Mouse (Mus musculus) embryo, embryonic 10 days (tissue): ENCODE data around the gene Tmem243.
"Not testable (repeated sequence)": the region's sequence is repeated elsewhere in the genome, so short reads cannot be mapped to it uniquely, and the experiment has no call there.

Experiments
- DNase-seq: peaks from one replicate; pipeline ENCODE4 v3.0.0-alpha.2; 2015; ENCODE audit warnings: low spot score

Gene Tmem243

GRCm38 (mm10) chr5:9107296-9108089 lies 7.0 kb downstream of the Tmem243 start:
- no peak for DNase-seq

- no peak for DNase-seq
These were observed 8.0 kb downstream of the Tmem243 start for GRCm38 (mm10) chr5:9108490-9108889.

GRCm38 (mm10) chr5:9109582-9109981 lies 9.1 kb downstream of the Tmem243 start:
- DNase-seq = no peak

- DNase-seq = no peak
These were observed 10.8 kb downstream of the Tmem243 start for GRCm38 (mm10) chr5:9111285-9111684.

GRCm38 (mm10) chr5:9111759-9112158 lies 11.3 kb downstream of the Tmem243 start:
- DNase-seq = peak; percentile 82

- peak; percentile 7 for DNase-seq
These were observed 13.7 kb downstream of the Tmem243 start for GRCm38 (mm10) chr5:9114162-9114561.

GRCm38 (mm10) chr5:9124134-9124533 lies 23.7 kb downstream of the Tmem243 start:
- DNase-seq = no peak

GRCm38 (mm10) chr5:9128566-9128965 lies 28.1 kb downstream of the Tmem243 start:
- DNase-seq = no peak

- DNase-seq = no peak
These were observed 31.3 kb downstream of the Tmem243 start for GRCm38 (mm10) chr5:9131786-9132185.

GRCm38 (mm10) chr5:9135588-9135987 lies 35.1 kb downstream of the Tmem243 start:
- DNase-seq = no peak

GRCm38 (mm10) chr5:9140724-9141123 lies 40.3 kb downstream of the Tmem243 start:
- no peak for DNase-seq

GRCm38 (mm10) chr5:9142376-9142775 lies 41.9 kb downstream of the Tmem243 start:
- DNase-seq = no peak

GRCm38 (mm10) chr5:9149273-9149850 lies 48.9 kb downstream of the Tmem243 start:
- no peak for DNase-seq

GRCm38 (mm10) chr5:9156746-9157145 lies 56.3 kb downstream of the Tmem243 start:
- DNase-seq = no peak

- no peak for DNase-seq
These were observed 56.9 kb downstream of the Tmem243 start for GRCm38 (mm10) chr5:9157336-9157735.

GRCm38 (mm10) chr5:9160831-9161455 lies 60.5 kb downstream of the Tmem243 start:
- DNase-seq = peak; percentile 52

GRCm38 (mm10) chr5:9161456-9162041 lies 61.1 kb downstream of the Tmem243 start, which contains the start of gene Dmtf1:
Dmtf1 (minus strand) TSS chr5:9161776.
- DNase-seq = peak; percentile 91

GRCm38 (mm10) chr5:9162088-9162487 lies 61.6 kb downstream of the Tmem243 start:
- peak; percentile 36 for DNase-seq

- no peak for DNase-seq
These were observed 62.9 kb downstream of the Tmem243 start for GRCm38 (mm10) chr5:9163411-9163810.

GRCm38 (mm10) chr5:9165151-9165550 lies 64.7 kb downstream of the Tmem243 start:
- not testable (repeated sequence) for DNase-seq

GRCm38 (mm10) chr5:9166366-9166765 lies 65.9 kb downstream of the Tmem243 start:
- DNase-seq = no peak

GRCm38 (mm10) chr5:9169328-9170005 lies 69.0 kb downstream of the Tmem243 start:
- not testable (repeated sequence) for DNase-seq
